Mouse (Mus musculus): ENCODE measurements around the gene Vmo1.

DNA sequence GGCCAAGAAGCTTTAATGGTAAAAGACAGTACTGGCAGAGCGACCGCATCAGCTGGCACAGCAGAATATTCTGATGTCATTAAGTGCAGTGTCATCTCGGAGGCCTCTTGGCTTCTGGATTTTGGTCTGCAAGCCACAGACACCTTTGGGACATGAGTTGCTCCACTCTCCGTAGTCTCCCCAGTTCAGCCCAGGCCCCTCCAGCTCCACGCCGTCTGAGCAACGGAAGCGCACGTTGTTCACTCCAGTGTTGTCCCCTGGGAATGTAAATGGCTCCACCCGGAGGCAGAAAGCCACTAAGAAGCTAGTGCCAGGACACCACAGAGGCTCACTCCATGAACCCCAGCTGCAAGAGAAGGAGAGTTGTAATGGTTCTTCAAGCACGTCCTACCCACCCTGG lies 896 bp downstream of the Vmo1 start:
- TF ChIP-seq EP300 (IDR thresholded peaks at IDR 0.05; ENCODE audit: low read depth): no peak
- no peak for TF ChIP-seq CTCF (IDR thresholded peaks at IDR 0.05; ENCODE audit: low read depth)
